Mouse (Mus musculus) CH12.LX (cell line): ENCODE data around the gene Kcnn3. TPM values are rescaled to one million over a fixed set of nuclear protein-coding genes. Genes with fewer than 3 reads are reported as not detected.

ENCODE experiments used
- DNase-seq: peaks from one replicate; pipeline ENCODE4 v3.0.0-alpha.2; 2013; ENCODE audit errors: extremely low read depth
- H3K27ac ChIP-seq: 2 replicates; pipeline ENCODE4 v1.5.1; 2012; ENCODE audit warnings: low read depth, mild to moderate bottlenecking, control low read depth, moderate library complexity; ENCODE audit not compliant: insufficient read depth
- H3K27me3 ChIP-seq: replicated peaks from 2 replicates; pipeline ENCODE3; 2012; ENCODE audit warnings: inconsistent platforms
- H3K36me3 ChIP-seq, 2 experiments: replicated peaks in 1 of 2; 2 replicates each; pipeline versions ENCODE3 to v1.6.1; 2012; ENCODE audit warnings: inconsistent platforms in 1 of 2, low read length in 1 of 2, mild to moderate bottlenecking in 1 of 2, mixed read lengths in 1 of 2, moderate library complexity in 1 of 2; ENCODE audit not compliant: control insufficient read depth in 1 of 2, insufficient read depth in 1 of 2
- H3K4me1 ChIP-seq, 2 experiments: 2 replicates each; pipeline ENCODE4 v1.6.1; 2012; ENCODE audit warnings: inconsistent platforms in 1 of 2, moderate library complexity in 1 of 2; ENCODE audit not compliant: insufficient read depth in 2 of 2, control insufficient read depth in 1 of 2
- H3K4me2 ChIP-seq: 2 replicates; pipeline ENCODE4 v1.6.1; 2012; ENCODE audit warnings: low read depth, mild to moderate bottlenecking, control low read depth; ENCODE audit not compliant: poor library complexity, insufficient read depth, severe bottlenecking
- H3K4me3 ChIP-seq, 3 experiments: fragments of 150-350 bp in 1 of 3; sonication (generic) in 1 of 3; replicated peaks in 1 of 3; 2 replicates each; pipeline versions ENCODE3 to v1.5.1; 2011 to 2012; ENCODE audit warnings: low read depth in 2 of 3, low read length in 2 of 3, mild to moderate bottlenecking in 2 of 3, moderate library complexity in 2 of 3, control low read depth in 1 of 3, improper control_type of control experiment in 1 of 3, inconsistent platforms in 1 of 3, mixed read lengths in 1 of 3; ENCODE audit not compliant: poor library complexity in 1 of 3
- H3K79me2 ChIP-seq: replicated peaks from 2 replicates; pipeline ENCODE4 v1.6.1; 2012; ENCODE audit warnings: mild to moderate bottlenecking, moderate library complexity; ENCODE audit not compliant: control insufficient read depth, poor library complexity, insufficient read depth, severe bottlenecking; ENCODE audit errors: extremely low read depth
- H3K9ac ChIP-seq: 2 replicates; pipeline ENCODE4 v1.6.1; 2012; ENCODE audit warnings: low read depth, mild to moderate bottlenecking, control low read depth, moderate library complexity; ENCODE audit not compliant: insufficient read depth
- H3K9me3 ChIP-seq: replicated peaks from 2 replicates; pipeline ENCODE3; 2012; ENCODE audit warnings: low read length, inconsistent platforms, mixed read lengths
- BHLHE40 ChIP-seq: IDR thresholded peaks from 2 replicates; pipeline ENCODE4 v1.6.1; 2011; ENCODE audit warnings: mild to moderate bottlenecking, low read depth, low read length, improper control_type of control experiment
- CHD1 ChIP-seq: IDR thresholded peaks from 2 replicates; pipeline ENCODE4 v1.6.1; 2012; ENCODE audit warnings: low read depth, low read length, improper control_type of control experiment, inconsistent platforms
- E2F4 ChIP-seq: IDR thresholded peaks from 2 replicates; pipeline ENCODE4 v1.6.1; 2011; ENCODE audit warnings: low read depth, low read length, improper control_type of control experiment; ENCODE audit not compliant: insufficient replicate concordance
- EP300 ChIP-seq: IDR thresholded peaks from 2 replicates; pipeline ENCODE4 v1.6.1; 2011; ENCODE audit warnings: low read length, improper control_type of control experiment
- ETS1 ChIP-seq: conservative IDR thresholded peaks from 2 replicates; pipeline ENCODE4 v1.6.1; 2012; ENCODE audit warnings: low read depth, mild to moderate bottlenecking, inconsistent platforms, low read length, improper control_type of control experiment, moderate library complexity
- GABPA ChIP-seq: IDR thresholded peaks from 2 replicates; pipeline ENCODE4 v1.6.1; 2012; ENCODE audit warnings: low read depth, low read length, improper control_type of control experiment, inconsistent platforms; ENCODE audit not compliant: insufficient replicate concordance
- HCFC1 ChIP-seq: IDR thresholded peaks from 2 replicates; pipeline ENCODE4 v1.6.1; 2012; ENCODE audit warnings: low read depth, mild to moderate bottlenecking, inconsistent platforms, low read length, improper control_type of control experiment
- IRF4 ChIP-seq: IDR thresholded peaks from 2 replicates; pipeline ENCODE4 v1.6.1; 2014; ENCODE audit warnings: low read depth, mild to moderate bottlenecking, inconsistent platforms, low read length, improper control_type of control experiment
- JUN ChIP-seq: IDR thresholded peaks from 2 replicates; pipeline ENCODE4 v1.6.1; 2011; ENCODE audit warnings: low read depth, mild to moderate bottlenecking, low read length, improper control_type of control experiment, moderate library complexity; ENCODE audit not compliant: insufficient read depth
- JUND ChIP-seq: conservative IDR thresholded peaks from 2 replicates; pipeline ENCODE4 v1.6.1; 2011; ENCODE audit warnings: low read depth, low read length, improper control_type of control experiment
- KAT2A ChIP-seq: IDR thresholded peaks from 2 replicates; pipeline ENCODE4 v1.6.1; 2012; ENCODE audit warnings: low read length, improper control_type of control experiment, inconsistent platforms; ENCODE audit not compliant: insufficient replicate concordance
- MAX ChIP-seq: IDR thresholded peaks from 2 replicates; pipeline ENCODE4 v1.6.1; 2011; ENCODE audit warnings: low read length, improper control_type of control experiment
- MAZ ChIP-seq: IDR thresholded peaks from 2 replicates; pipeline ENCODE4 v1.6.1; 2012; ENCODE audit warnings: low read depth, mild to moderate bottlenecking, inconsistent platforms, low read length, improper control_type of control experiment, moderate library complexity
- MXI1 ChIP-seq: IDR thresholded peaks from 2 replicates; pipeline ENCODE4 v1.6.1; 2011; ENCODE audit warnings: mild to moderate bottlenecking, low read depth, low read length, improper control_type of control experiment
- MYC ChIP-seq: IDR thresholded peaks from 2 replicates; pipeline ENCODE4 v1.6.1; 2011; ENCODE audit warnings: low read depth, mild to moderate bottlenecking, improper control_type of control experiment, low read length
- NELFE ChIP-seq: IDR thresholded peaks from 2 replicates; pipeline ENCODE4 v1.6.1; 2011; ENCODE audit warnings: low read depth, low read length, improper control_type of control experiment
- NRF1 ChIP-seq: IDR thresholded peaks from 2 replicates; pipeline ENCODE4 v1.6.1; 2014; ENCODE audit warnings: low read depth, mild to moderate bottlenecking, inconsistent platforms, low read length, improper control_type of control experiment, moderate library complexity
- PAX5 ChIP-seq: IDR thresholded peaks from 2 replicates; pipeline ENCODE4 v1.6.1; 2012; ENCODE audit warnings: low read length, inconsistent platforms, mixed read lengths
- POLR2AphosphoS2 ChIP-seq: IDR thresholded peaks from 2 replicates; pipeline ENCODE4 v1.6.1; 2011; ENCODE audit warnings: low read depth, low read length, improper control_type of control experiment
- RAD21 ChIP-seq: IDR thresholded peaks from 2 replicates; pipeline ENCODE4 v1.6.1; 2011; ENCODE audit warnings: low read depth, mild to moderate bottlenecking, low read length, improper control_type of control experiment, moderate library complexity
- RCOR1 ChIP-seq: conservative IDR thresholded peaks from 2 replicates; pipeline ENCODE4 v1.6.1; 2012; ENCODE audit warnings: low read depth, mild to moderate bottlenecking, inconsistent platforms, low read length, improper control_type of control experiment
- SMC3 ChIP-seq: IDR thresholded peaks from 2 replicates; pipeline ENCODE4 v1.6.1; 2011; ENCODE audit warnings: low read depth, low read length, improper control_type of control experiment
- TBP ChIP-seq: conservative IDR thresholded peaks from 2 replicates; pipeline ENCODE4 v1.6.1; 2011; ENCODE audit warnings: low read depth, low read length, improper control_type of control experiment
- UBTF ChIP-seq: IDR thresholded peaks from 2 replicates; pipeline ENCODE4 v1.6.1; 2012; ENCODE audit warnings: low read depth, mild to moderate bottlenecking, inconsistent platforms, low read length, improper control_type of control experiment, moderate library complexity
- USF1 ChIP-seq: IDR thresholded peaks from 2 replicates; pipeline ENCODE4 v1.6.1; 2014; ENCODE audit warnings: low read depth, mild to moderate bottlenecking, inconsistent platforms, low read length, improper control_type of control experiment
- USF2 ChIP-seq: conservative IDR thresholded peaks from 2 replicates; pipeline ENCODE4 v1.6.1; 2011; ENCODE audit warnings: low read depth, low read length, improper control_type of control experiment
- ZC3H11A ChIP-seq: IDR thresholded peaks from 2 replicates; pipeline ENCODE4 v1.6.1; 2012; ENCODE audit warnings: low read depth, mild to moderate bottlenecking, inconsistent platforms, low read length, improper control_type of control experiment
- ZKSCAN1 ChIP-seq: IDR thresholded peaks from 2 replicates; pipeline ENCODE4 v1.6.1; 2012; ENCODE audit warnings: low read depth, inconsistent platforms, low read length, improper control_type of control experiment, borderline replicate concordance
- ZMIZ1 ChIP-seq: IDR thresholded peaks from 2 replicates; pipeline ENCODE4 v1.6.1; 2012; ENCODE audit warnings: low read depth, mild to moderate bottlenecking, inconsistent platforms, low read length, improper control_type of control experiment
- ZNF384 ChIP-seq: IDR thresholded peaks from 2 replicates; pipeline ENCODE4 v1.6.1; 2012; ENCODE audit warnings: low read depth, low read length, improper control_type of control experiment, inconsistent platforms
- dilution Hi-C: fragments of 300-500 bp; cut with MboI; formaldehyde crosslinking; loops from 2 replicates; pipeline ENCODE4 v1.14.3; 2020; ENCODE audit warnings: low sequenced_read_pairs; ENCODE audit not compliant: extremely low pct_unique_long_range_greater_than_20kb, extremely low pct_ligation_motif_present
- in situ Hi-C: fragments of 300-500 bp; cut with MboI; formaldehyde crosslinking; loops from 3 replicates; pipeline ENCODE4 v1.14.3; 2019; ENCODE audit warnings: low sequenced_read_pairs, low pct_ligation_motif_present, low pct_unique_long_range_greater_than_20kb, mixed read lengths
- polyA plus RNA-seq: library from polyadenylated mRNA; unstranded; fragments of >175 nt; gene quantifications from 2 replicates; pipeline ENCODE4 v1.2.1, GENCODE M21; 2012; ENCODE audit warnings: low read depth; ENCODE audit not compliant: insufficient read length
- total RNA-seq, 2 experiments: library from RNA; depleted of rRNA; stranded (reverse); fragments of 300-350 nt in 1 of 2; fragments of >200 nt in 1 of 2; gene quantifications; 2 replicates each; pipeline ENCODE4 v1.2.3; 2012 to 2014

Gene Kcnn3
- total and polyA plus RNA-seq, 3 experiments = 0.06 TPM; not detected in 2

DNA sequence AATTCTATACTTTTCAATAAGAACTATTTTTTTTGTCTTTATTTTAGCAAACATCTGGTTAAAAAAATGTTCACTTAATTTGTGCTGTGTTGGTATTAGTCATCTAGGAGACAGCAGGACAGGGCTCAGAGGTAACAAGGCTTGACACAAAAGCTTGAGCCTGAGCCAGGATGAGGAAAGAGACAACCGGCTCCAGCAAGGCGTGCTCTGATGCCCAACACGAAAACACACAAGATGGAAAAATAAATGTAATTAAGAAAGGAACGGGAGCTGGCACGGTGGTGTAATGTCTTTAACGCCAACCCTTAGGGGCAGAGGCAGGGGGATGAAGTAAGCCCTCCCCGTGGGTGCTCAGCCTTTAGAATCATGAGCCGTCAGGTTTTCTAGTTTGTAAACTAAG lies 33.9 kb upstream of the Kcnn3 start:
- Histone ChIP-seq H3K27ac (no peak overlapping the region), H3K36me3 (no peaks in the 10 kb centered on the region), H3K4me2 (no peak overlapping the region), H3K4me1 (peaks cover 19 to 32% of the 10 kb centered on the region in 2 experiments), H3K9me3 (no peaks in the 10 kb centered on the region), H3K27me3 (peaks cover 8% of the 10 kb centered on the region), H3K79me2 (no peaks in the 10 kb centered on the region), H3K9ac (no peak overlapping the region), H3K4me3 (no peak overlapping the region)
- in situ Hi-C loops (loop anchor here (5.0 kb wide), 1 partner anchor 139 kb away; the partner anchor contains the start of gene Adam15), dilution Hi-C loops (no loop called here)
- DNase-seq = no peak
- TF ChIP-seq ZNF384 (no peak), TBP (no peak)

DNA sequence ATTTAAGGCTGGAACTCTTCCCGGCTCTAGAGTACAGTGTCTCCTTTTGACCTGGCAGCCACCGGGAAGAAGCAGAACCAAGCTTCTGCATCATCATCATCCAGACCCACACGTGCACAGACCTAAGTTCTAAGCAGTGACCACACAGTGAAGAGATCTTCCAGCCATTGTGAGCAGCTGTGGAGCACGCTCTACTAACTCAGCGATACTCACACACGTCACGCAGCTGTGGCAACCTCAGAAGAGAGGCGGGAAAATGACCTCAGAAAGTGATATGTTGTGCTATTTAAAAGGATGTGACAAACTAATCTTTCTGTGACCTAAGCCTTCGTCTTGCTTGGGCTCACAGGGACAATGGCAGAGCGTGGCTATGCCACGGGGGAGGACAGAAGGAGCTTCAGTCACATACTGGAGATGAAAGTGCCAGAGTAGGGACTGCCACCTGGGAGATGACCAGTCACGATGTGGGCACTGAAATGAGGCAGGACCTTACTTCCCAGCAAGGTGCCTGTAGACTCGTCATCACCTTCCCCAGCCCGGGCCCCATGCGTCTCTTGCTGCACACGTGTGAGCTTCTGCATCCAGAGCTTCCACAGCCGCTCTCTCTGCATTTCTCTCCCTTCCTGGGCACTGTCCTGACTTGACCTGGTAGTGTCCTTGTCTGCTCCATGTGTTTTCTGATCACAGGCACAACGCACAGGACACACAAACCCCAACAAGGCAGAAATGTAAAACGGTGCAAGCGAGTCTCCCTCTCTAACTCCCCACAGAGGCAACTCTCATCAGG lies 32.9 kb upstream of the Kcnn3 start:
- dilution Hi-C loops (no loop called here), in situ Hi-C loops (loop anchor here (5.0 kb wide), 1 partner anchor 140 kb away; the partner anchor contains the start of gene Adam15)
- Histone ChIP-seq H3K4me2 (peak overlapping the region; percentile 37; the same call in 1 of the 2 replicates), H3K36me3 (no peaks in the 10 kb centered on the region), H3K9ac (no peak overlapping the region), H3K79me2 (no peaks in the 10 kb centered on the region), H3K27ac (no peak overlapping the region), H3K27me3 (peaks cover 8% of the 10 kb centered on the region), H3K9me3 (no peaks in the 10 kb centered on the region), H3K4me1 (peaks cover 25 to 40% of the 10 kb centered on the region in 2 experiments), H3K4me3 (no peak overlapping the region)
- DNase-seq = peak; percentile 52
- no peak for TF ChIP-seq RAD21
- TF ChIP-seq JUN = peak; percentile 16; the same call in 1 of the 2 replicates
- TF ChIP-seq ZMIZ1 = no peak
- TF ChIP-seq NRF1 = no peak
- TF ChIP-seq PAX5 = no peak
- TF ChIP-seq ZKSCAN1 = no peak
- no peak for TF ChIP-seq RCOR1
- no peak for TF ChIP-seq ZNF384
- TF ChIP-seq KAT2A = no peak
- peak; percentile 48; the same call in 1 of the 2 replicates for TF ChIP-seq MYC
- TF ChIP-seq USF2 = no peak
- peak; percentile 77; the same call in 1 of the 2 replicates for TF ChIP-seq E2F4
- TF ChIP-seq USF1 = no peak
- TF ChIP-seq MXI1 = peak; percentile 34; the same call in 1 of the 2 replicates
- TF ChIP-seq MAX = peak; percentile 68
- peak; percentile 23; the same call in 1 of the 2 replicates for TF ChIP-seq EP300
- TF ChIP-seq ETS1 = peak; percentile 88
- no peak for TF ChIP-seq MAZ
- no peak for TF ChIP-seq GABPA
- TF ChIP-seq JUND = no peak
- peak; percentile 90 for TF ChIP-seq BHLHE40
- no peak for TF ChIP-seq NELFE
- TF ChIP-seq UBTF = no peak
- no peak for TF ChIP-seq SMC3
- TF ChIP-seq TBP = no peak
- TF ChIP-seq HCFC1 = no peak
- TF ChIP-seq POLR2AphosphoS2 = no peak
- no peak for TF ChIP-seq IRF4
- no peak for TF ChIP-seq CHD1
- no peak for TF ChIP-seq ZC3H11A
